In the genomic region with DNA sequence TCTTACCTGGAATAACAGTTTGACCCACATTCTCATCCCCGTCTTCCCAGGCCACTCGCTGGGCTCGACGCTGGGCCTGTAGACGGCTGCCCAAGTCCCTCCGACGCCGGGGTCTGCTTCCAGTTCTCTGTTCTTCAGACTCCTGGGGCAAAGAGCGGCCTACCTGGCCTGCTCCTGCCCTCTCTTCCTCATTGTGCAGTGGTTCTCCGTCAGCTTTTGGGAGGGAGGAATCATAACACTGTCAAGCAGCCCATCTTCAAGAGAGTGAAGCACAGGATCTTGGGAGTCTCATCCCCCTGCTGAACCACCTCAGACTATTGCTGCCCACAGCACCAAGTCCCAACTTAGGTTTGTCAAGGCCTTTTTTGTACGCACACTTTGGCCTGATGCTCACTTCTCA, we compare ENCODE assay signal across 8 mouse cellular contexts. TPM values are rescaled to one million over a fixed set of nuclear protein-coding genes. Genes with fewer than 3 reads are reported as not detected.
A peak's percentile ranks its signal among the peaks of the same experiment; 100 is the strongest.
DNase-seq lines count a peak whose midpoint lies in the region; ATAC-seq and TF ChIP-seq lines count a peak whose summit lies in the region.

No protein-coding gene starts in this region.

- no peak for TF ChIP-seq EP300 in liver, postnatal 0 days (IDR thresholded peaks at IDR 0.05; ENCODE audit: low read depth)

- ATAC-seq in heart, embryonic 11.5 days (replicated peaks; ENCODE audit: insufficient number of reproducible peaks, low FRiP score, low TSS enrichment) = no peak
- ATAC-seq in forebrain, postnatal 0 days = no peak
- no peak for ATAC-seq in liver, postnatal 0 days

- H3K36me3 ChIP-seq in heart, embryonic 11.5 days (ENCODE audit: control insufficient read depth, insufficient read depth, low read length) = peaks cover 11% of the 10 kb centered on the region; the same call in 1 of the 2 replicates
- H3K36me3 ChIP-seq in ES-E14 (ENCODE audit: control insufficient read depth, insufficient read depth, low read length, poor library complexity, severe bottlenecking) = peaks cover 11% of the 10 kb centered on the region
- peaks cover 31% of the 10 kb centered on the region for H3K36me3 ChIP-seq in forebrain, postnatal 0 days (ENCODE audit: insufficient read depth)
- H3K36me3 ChIP-seq in liver, postnatal 0 days (replicated peaks; ENCODE audit: insufficient read depth, low read length) = peaks cover 25% of the 10 kb centered on the region

- no peak for DNase-seq in heart, postnatal 4 days
- no peak for DNase-seq in ES-E14 (ENCODE audit: low read depth, low spot score)
- DNase-seq in forebrain, postnatal 0 days = no peak
- DNase-seq in liver, postnatal 0 days = no peak
- no peak for DNase-seq in c-Kit-positive CD71-positive TER-119-positive erythroid progenitor cells, embryonic 14.5 days (ENCODE audit: low spot score)
- DNase-seq in thymus, postnatal 25 days = no peak
- DNase-seq in adrenal gland, adult 18-20 months (ENCODE audit: low spot score in 2 of 2) = no peak

- no peaks in the 10 kb centered on the region for H3K9me3 ChIP-seq in heart, embryonic 11.5 days (replicated peaks; ENCODE audit: control insufficient read depth, low read length)
- H3K9me3 ChIP-seq in ES-E14 (ENCODE audit: control insufficient read depth, insufficient read depth, low read depth, low read length) = no peaks in the 10 kb centered on the region
- no peaks in the 10 kb centered on the region for H3K9me3 ChIP-seq in forebrain, postnatal 0 days (ENCODE audit: low read length)
- no peaks in the 10 kb centered on the region for H3K9me3 ChIP-seq in liver, postnatal 0 days (ENCODE audit: low read length)

- H3K27me3 ChIP-seq in heart, embryonic 11.5 days (ENCODE audit: control insufficient read depth, insufficient read depth, low read length) = no peaks in the 10 kb centered on the region
- H3K27me3 ChIP-seq in forebrain, postnatal 0 days (ENCODE audit: insufficient read depth, low read length) = no peaks in the 10 kb centered on the region
- no peaks in the 10 kb centered on the region for H3K27me3 ChIP-seq in liver, postnatal 0 days (ENCODE audit: insufficient read depth, low read length)

- H3K4me3 ChIP-seq in heart, embryonic 11.5 days (ENCODE audit: low read depth, low read length) = peak overlapping the region; percentile 52
- H3K4me3 ChIP-seq in ES-E14 (ENCODE audit: insufficient read depth in 1 of 2, low read depth in 1 of 2, low read length in 2 of 2, poor library complexity in 1 of 2, severe bottlenecking in 1 of 2) = peak overlapping the region; percentile 86 to 89; a peak in 1 of 4 replicates
- peak overlapping the region; percentile 59 for H3K4me3 ChIP-seq in forebrain, postnatal 0 days (ENCODE audit: low read depth, low read length)
- peak overlapping the region; percentile 57 for H3K4me3 ChIP-seq in liver, postnatal 0 days (ENCODE audit: low read depth, low read length)

- peak overlapping the region; percentile 35; the same call in 1 of the 2 replicates for H3K9ac ChIP-seq in heart, embryonic 11.5 days (ENCODE audit: low read depth, low read length)
- peak overlapping the region; percentile 98 for H3K9ac ChIP-seq in ES-E14 (ENCODE audit: insufficient read depth, low read depth, low read length, poor library complexity, severe bottlenecking)
- peak overlapping the region; percentile 89; the same call in 1 of the 2 replicates for H3K9ac ChIP-seq in forebrain, postnatal 0 days
- H3K9ac ChIP-seq in liver, postnatal 0 days (replicated peaks) = peak overlapping the region; percentile 84

- H3K4me2 ChIP-seq in heart, embryonic 11.5 days = peak overlapping the region; percentile 80
- H3K4me2 ChIP-seq in forebrain, postnatal 0 days (ENCODE audit: low read depth) = peak overlapping the region; percentile 62
- peak overlapping the region; percentile 86 for H3K4me2 ChIP-seq in liver, postnatal 0 days (ENCODE audit: low read depth, low read length)

- no peak for TF ChIP-seq CTCF in forebrain, postnatal 0 days (IDR thresholded peaks at IDR 0.05; ENCODE audit: low read depth)
- TF ChIP-seq CTCF in liver, postnatal 0 days (IDR thresholded peaks at IDR 0.05; ENCODE audit: low read depth) = no peak

- H3K27ac ChIP-seq in heart, embryonic 11.5 days (ENCODE audit: low read depth, low read length) = no peak overlapping the region
- no peak overlapping the region for H3K27ac ChIP-seq in ES-E14 (ENCODE audit: insufficient read depth, low read depth, low read length, poor library complexity, severe bottlenecking)
- peak overlapping the region; percentile 99; the same call in 1 of the 2 replicates for H3K27ac ChIP-seq in forebrain, postnatal 0 days (ENCODE audit: low read depth, low read length)
- H3K27ac ChIP-seq in liver, postnatal 0 days (ENCODE audit: low read depth) = no peak overlapping the region

- in situ Hi-C loops in ES-E14 (cut with MboI; ENCODE audit: low sequenced_read_pairs in 2 of 2, unreplicated experiment in 2 of 2) = no loop called here

- WGBS in heart, embryonic 11.5 days (ENCODE audit: insufficient replicate concordance) = 86% methylated on average over 11 of the region's 11 CpGs
- WGBS in forebrain, postnatal 0 days = 84% methylated on average over 11 of the region's 11 CpGs
- 90% methylated on average over 11 of the region's 11 CpGs for WGBS in liver, postnatal 0 days (ENCODE audit: insufficient replicate concordance)

- peaks cover 13% of the 10 kb centered on the region for H3K4me1 ChIP-seq in heart, embryonic 11.5 days (ENCODE audit: control insufficient read depth, insufficient read depth, low read length)
- peaks cover 0 to 2% of the 10 kb centered on the region in 2 experiments; a peak in 1 of 4 replicates for H3K4me1 ChIP-seq in ES-E14 (ENCODE audit: control insufficient read depth in 2 of 2, insufficient read depth in 2 of 2, low read length in 2 of 2, poor library complexity in 1 of 2)
- H3K4me1 ChIP-seq in forebrain, postnatal 0 days (ENCODE audit: insufficient read depth) = peaks cover 12% of the 10 kb centered on the region
- peaks cover 23% of the 10 kb centered on the region for H3K4me1 ChIP-seq in liver, postnatal 0 days (ENCODE audit: insufficient read depth)

TF ChIP-seq in ES-E14, 5 proteins besides CTCF, POLR2A, EP300 and RAD21:
- TF ChIP-seq ZNF384 (IDR thresholded peaks at IDR 0.05; ENCODE audit: low read depth, low read length) (no peak), ZC3H11A (IDR thresholded peaks at IDR 0.05; ENCODE audit: borderline replicate concordance, low read depth, low read length) (no peak), CHD2 (IDR thresholded peaks at IDR 0.05; ENCODE audit: low read depth, low read length) (no peak), HCFC1 (IDR thresholded peaks at IDR 0.05; ENCODE audit: borderline replicate concordance, insufficient read depth, low read length) (no peak), MAFK (IDR thresholded peaks at IDR 0.05; ENCODE audit: insufficient read depth, low read depth, low read length) (no peak)

RNA-seq across cellular contexts. Expression of gene Ddrgk1, which starts 1.1 kb away (rescaled TPM):
- polyA plus RNA-seq in heart, embryonic 11.5 days (2014; fragmentation: Nextera tagmentation; extraction: Ambion mirVana) = 41.3 and 44.7 TPM in 2 replicates
- total RNA-seq in heart, postnatal 4 days (2021) = 10 to 100 TPM; 57.7 to 58.9 TPM
- total RNA-seq in ES-E14 (2012; rRNA removed) = 60.1 and 62.4 TPM in 2 replicates
- 33.8 and 40.1 TPM in 2 replicates for total RNA-seq in forebrain, postnatal 0 days (2014; rRNA removed)
- polyA plus RNA-seq in forebrain, postnatal 0 days (2015; fragmentation: Nextera tagmentation; extraction: Ambion mirVana) = 73.0 and 77.4 TPM in 2 replicates
- 71.4 and 71.8 TPM in 2 replicates for polyA plus RNA-seq in liver, postnatal 0 days (2015; fragmentation: Nextera tagmentation; extraction: Ambion mirVana)
- total RNA-seq in adrenal gland, adult 18-20 months (2021) = 100 to 1,000 TPM; 219 to 239 TPM

RNA-seq across cellular contexts. Expression of gene Itpa, which starts 4.1 kb away (rescaled TPM):
- 88.7 and 91.0 TPM in 2 replicates for polyA plus RNA-seq in heart, embryonic 11.5 days (2014; fragmentation: Nextera tagmentation; extraction: Ambion mirVana)
- 10 to 100 TPM; 32.7 to 35.2 TPM for total RNA-seq in heart, postnatal 4 days (2021)
- total RNA-seq in ES-E14 (2012; rRNA removed) = 55.0 and 83.4 TPM in 2 replicates
- 151 and 160 TPM in 2 replicates for total RNA-seq in forebrain, postnatal 0 days (2014; rRNA removed)
- polyA plus RNA-seq in forebrain, postnatal 0 days (2015; fragmentation: Nextera tagmentation; extraction: Ambion mirVana) = 128 and 145 TPM in 2 replicates
- polyA plus RNA-seq in liver, postnatal 0 days (2015; fragmentation: Nextera tagmentation; extraction: Ambion mirVana) = 30.4 and 31.2 TPM in 2 replicates
- total RNA-seq in adrenal gland, adult 18-20 months (2021) = 10 to 100 TPM; 27.3 to 27.4 TPM

RNA-seq across cellular contexts. Expression of gene Lzts3, which starts 20.7 kb away (rescaled TPM):
- polyA plus RNA-seq in heart, embryonic 11.5 days (2014; fragmentation: Nextera tagmentation; extraction: Ambion mirVana) = 0.66 and 0.69 TPM in 2 replicates
- total RNA-seq in heart, postnatal 4 days (2021) = 1 to 10 TPM; 4.3 to 5.0 TPM
- total RNA-seq in ES-E14 (2012; rRNA removed) = 3.4 and 4.4 TPM in 2 replicates
- 33.5 and 35.5 TPM in 2 replicates for total RNA-seq in forebrain, postnatal 0 days (2014; rRNA removed)
- 4.7 and 11.3 TPM in 2 replicates for polyA plus RNA-seq in forebrain, postnatal 0 days (2015; fragmentation: Nextera tagmentation; extraction: Ambion mirVana)
- polyA plus RNA-seq in liver, postnatal 0 days (2015; fragmentation: Nextera tagmentation; extraction: Ambion mirVana) = 1.2 TPM in 2 replicates
- total RNA-seq in adrenal gland, adult 18-20 months (2021) = 10 to 100 TPM; 12.7 to 17.7 TPM

RNA-seq across cellular contexts. Expression of gene Ubox5, which starts 33.5 kb away (rescaled TPM):
- 8.9 and 10.4 TPM in 2 replicates for polyA plus RNA-seq in heart, embryonic 11.5 days (2014; fragmentation: Nextera tagmentation; extraction: Ambion mirVana)
- total RNA-seq in heart, postnatal 4 days (2021) = 1 to 10 TPM; 5.5 TPM
- 5.0 and 5.8 TPM in 2 replicates for total RNA-seq in ES-E14 (2012; rRNA removed)
- 5.5 and 6.6 TPM in 2 replicates for total RNA-seq in forebrain, postnatal 0 days (2014; rRNA removed)
- polyA plus RNA-seq in forebrain, postnatal 0 days (2015; fragmentation: Nextera tagmentation; extraction: Ambion mirVana) = 5.9 and 7.3 TPM in 2 replicates
- 2.6 TPM in 2 replicates for polyA plus RNA-seq in liver, postnatal 0 days (2015; fragmentation: Nextera tagmentation; extraction: Ambion mirVana)
- 1 to 10 TPM; 5.9 to 6.9 TPM for total RNA-seq in adrenal gland, adult 18-20 months (2021)

RNA-seq across cellular contexts. Expression of gene Fastkd5, which starts 33.5 kb away (rescaled TPM):
- 18.8 and 19.7 TPM in 2 replicates for polyA plus RNA-seq in heart, embryonic 11.5 days (2014; fragmentation: Nextera tagmentation; extraction: Ambion mirVana)
- 1 to 10 TPM; 8.1 to 9.2 TPM for total RNA-seq in heart, postnatal 4 days (2021)
- 22.0 and 22.2 TPM in 2 replicates for total RNA-seq in ES-E14 (2012; rRNA removed)
- total RNA-seq in forebrain, postnatal 0 days (2014; rRNA removed) = 10.0 and 11.0 TPM in 2 replicates
- 7.1 and 8.1 TPM in 2 replicates for polyA plus RNA-seq in forebrain, postnatal 0 days (2015; fragmentation: Nextera tagmentation; extraction: Ambion mirVana)
- 5.9 and 7.2 TPM in 2 replicates for polyA plus RNA-seq in liver, postnatal 0 days (2015; fragmentation: Nextera tagmentation; extraction: Ambion mirVana)
- total RNA-seq in adrenal gland, adult 18-20 months (2021) = 10 to 100 TPM; 13.8 to 14.6 TPM

Comparison
In these comparisons a context has a peak if more than half of its experiments do, and no peak if none do; other contexts are left out.
1. H3K9ac ChIP-seq: peak in every context shown above with its lines; median percentile 98 in ES-E14; 89 in forebrain, postnatal 0 days; 84 in liver, postnatal 0 days; 35 in heart, embryonic 11.5 days.